Mouse (Mus musculus) lung, postnatal 0 days (tissue): Measurements from ENCODE around the gene 4933425L06Rik.

Experiments used
- CTCF ChIP-seq: IDR thresholded peaks from 2 replicates; pipeline ENCODE4 v1.5.1; 2016; ENCODE audit warnings: antibody characterized with exemption, mild to moderate bottlenecking
- EP300 ChIP-seq: IDR thresholded peaks from 2 replicates; pipeline ENCODE4 v1.6.1; 2016; ENCODE audit warnings: antibody characterized with exemption, mild to moderate bottlenecking, control low read depth

- TF ChIP-seq CTCF (no peak), EP300 (no peak)
These were observed 39.7 kb downstream of the 4933425L06Rik start for GRCm38 (mm10) chr13:105121617-105122016.
